Mouse (Mus musculus) liver, adult 2 months (tissue): ENCODE data around the gene Stk38l.

Experiments
- CTCF ChIP-seq: fragments of 200-500 bp; IDR thresholded peaks from 2 replicates; pipeline ENCODE4 v1.5.1; 2011; ENCODE audit warnings: low read depth, low read length, control low read depth
- POLR2A ChIP-seq: fragments of 200-500 bp; IDR thresholded peaks from 2 replicates; pipeline ENCODE4 v1.6.1; 2011; ENCODE audit warnings: low read length, control low read depth; ENCODE audit not compliant: insufficient read depth; ENCODE audit errors: extremely low read depth

DNA sequence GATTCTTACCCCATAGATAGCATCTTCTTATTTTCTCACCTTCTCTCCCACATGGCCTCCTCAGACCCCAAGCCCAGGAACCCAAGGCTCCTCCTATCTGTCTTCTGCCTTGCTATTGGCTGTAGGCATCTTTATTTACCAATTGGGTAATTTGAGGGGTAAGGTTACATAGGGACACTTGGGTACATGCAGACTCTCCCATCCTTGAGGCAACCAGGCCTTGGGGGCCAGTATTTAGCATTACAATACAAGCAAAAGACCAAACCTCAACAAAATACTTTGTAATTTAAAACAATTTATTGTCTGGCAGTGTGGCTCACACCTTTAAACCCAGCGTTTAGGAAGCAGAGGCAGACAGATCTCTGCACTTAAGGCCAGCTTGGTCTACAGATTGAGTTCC, 5.2 kb upstream of the Stk38l start:
- TF ChIP-seq POLR2A (no peak), CTCF (no peak)
